Mouse (Mus musculus): ENCODE measurements around the gene Adsl. TPM values are rescaled to one million over a fixed set of nuclear protein-coding genes. Genes with fewer than 3 reads are reported as not detected.

Gene Adsl
- polyA plus RNA-seq, 1 experiment from 2014 or later = 184 TPM

- Histone ChIP-seq H3K4me1 (ENCODE audit: insufficient read depth, low read length) (no peaks in the 10 kb centered on the region), H3K27me3 (ENCODE audit: insufficient read depth, low read length) (no peaks in the 10 kb centered on the region), H3K9me3 (ENCODE audit: low read length) (no peaks in the 10 kb centered on the region), H3K27ac (ENCODE audit: low read length) (no peak overlapping the region), H3K9ac (replicated peaks; ENCODE audit: low read length) (no peak overlapping the region), H3K36me3 (ENCODE audit: insufficient read depth, low read length) (no peaks in the 10 kb centered on the region), H3K4me3 (ENCODE audit: low read length) (no peak overlapping the region), H3K4me2 (replicated peaks; ENCODE audit: low read depth, low read length) (no peak overlapping the region)
- 82% methylated on average over 4 of the region's 4 CpGs for WGBS
- ATAC-seq (ENCODE audit: low FRiP score, low TSS enrichment) = no peak
These were observed 9.7 kb upstream of the Adsl start for GRCm38 (mm10) chr15:80938615-80939014.

DNA sequence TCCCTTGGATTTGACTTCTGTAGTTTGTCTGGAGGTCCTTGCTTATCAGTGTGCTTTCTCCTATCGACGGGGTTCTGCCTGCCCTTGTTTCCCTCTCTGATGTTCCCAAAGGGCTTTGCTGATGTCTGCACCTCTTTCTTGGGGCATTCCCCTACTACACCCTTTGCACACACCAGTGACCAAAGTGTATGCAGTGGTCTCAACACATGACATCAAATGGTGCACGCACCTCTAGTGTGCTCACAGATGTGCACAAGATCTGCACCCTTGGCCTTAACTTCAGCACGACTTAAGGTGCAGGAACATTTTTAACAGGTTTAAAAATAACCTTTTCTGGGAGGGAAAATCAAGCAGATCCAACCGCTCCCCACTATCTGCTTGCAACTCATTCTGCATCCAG, 8.9 kb upstream of the Adsl start:
- Histone ChIP-seq H3K4me3 (ENCODE audit: low read length) (no peak overlapping the region), H3K9ac (replicated peaks; ENCODE audit: low read length) (no peak overlapping the region), H3K27me3 (ENCODE audit: insufficient read depth, low read length) (no peaks in the 10 kb centered on the region), H3K36me3 (ENCODE audit: insufficient read depth, low read length) (no peaks in the 10 kb centered on the region), H3K27ac (ENCODE audit: low read length) (no peak overlapping the region), H3K9me3 (ENCODE audit: low read length) (no peaks in the 10 kb centered on the region), H3K4me1 (ENCODE audit: insufficient read depth, low read length) (no peaks in the 10 kb centered on the region), H3K4me2 (replicated peaks; ENCODE audit: low read depth, low read length) (no peak overlapping the region)
- 85% methylated on average over 5 of the region's 5 CpGs for WGBS
- no peak for ATAC-seq (ENCODE audit: low FRiP score, low TSS enrichment)

DNA sequence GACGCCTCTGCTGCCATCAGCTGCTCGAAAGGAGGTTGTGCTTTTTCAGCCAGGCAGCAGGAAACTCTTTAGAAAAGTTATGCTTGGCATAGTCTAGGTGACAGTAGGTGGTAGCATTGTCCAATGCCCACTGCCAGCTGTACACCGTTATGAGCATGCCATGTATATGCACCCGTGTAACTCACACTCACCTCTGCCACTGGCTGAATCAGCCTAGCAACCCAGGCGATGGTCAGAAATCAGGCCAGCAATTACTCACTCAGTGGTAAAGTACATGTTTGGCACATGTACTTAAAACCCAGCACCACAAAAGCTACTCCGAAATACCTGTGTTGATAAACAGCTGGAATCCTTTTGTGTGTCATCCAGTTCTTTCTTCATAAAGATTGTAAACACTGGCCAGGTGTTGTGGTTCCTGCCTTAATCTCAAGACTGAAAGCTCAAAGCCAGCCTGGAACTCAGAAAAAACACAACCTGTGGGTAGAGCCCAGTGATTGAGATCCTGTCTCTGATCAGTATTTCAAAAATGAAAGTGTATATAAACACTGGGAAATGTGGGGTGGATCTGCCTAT, 6.7 kb upstream of the Adsl start:
- H3K9me3 ChIP-seq (ENCODE audit: low read length) = no peaks in the 10 kb centered on the region
- ATAC-seq (ENCODE audit: low FRiP score, low TSS enrichment) = no peak
- H3K9ac ChIP-seq (replicated peaks; ENCODE audit: low read length) = no peak overlapping the region
- no peaks in the 10 kb centered on the region for H3K4me1 ChIP-seq (ENCODE audit: insufficient read depth, low read length)
- no peak overlapping the region for H3K4me2 ChIP-seq (replicated peaks; ENCODE audit: low read depth, low read length)
- H3K27ac ChIP-seq (ENCODE audit: low read length) = no peak overlapping the region
- no peak overlapping the region for H3K4me3 ChIP-seq (ENCODE audit: low read length)
- no peaks in the 10 kb centered on the region for H3K27me3 ChIP-seq (ENCODE audit: insufficient read depth, low read length)
- H3K36me3 ChIP-seq (ENCODE audit: insufficient read depth, low read length) = no peaks in the 10 kb centered on the region
- WGBS = 90% methylated on average over 6 of the region's 6 CpGs

- no peaks in the 10 kb centered on the region for H3K9me3 ChIP-seq (ENCODE audit: low read length)
- ATAC-seq (ENCODE audit: low FRiP score, low TSS enrichment) = no peak
- no peak overlapping the region for H3K9ac ChIP-seq (replicated peaks; ENCODE audit: low read length)
- no peak overlapping the region for H3K4me3 ChIP-seq (ENCODE audit: low read length)
- H3K27me3 ChIP-seq (ENCODE audit: insufficient read depth, low read length) = no peaks in the 10 kb centered on the region
- no peak overlapping the region for H3K27ac ChIP-seq (ENCODE audit: low read length)
- 62% methylated on average over 3 of the region's 3 CpGs for WGBS
- H3K4me2 ChIP-seq (replicated peaks; ENCODE audit: low read depth, low read length) = no peak overlapping the region
- H3K36me3 ChIP-seq (ENCODE audit: insufficient read depth, low read length) = no peaks in the 10 kb centered on the region
- peaks cover 10% of the 10 kb centered on the region for H3K4me1 ChIP-seq (ENCODE audit: insufficient read depth, low read length)
These were observed 2.4 kb upstream of the Adsl start for GRCm38 (mm10) chr15:80945851-80946250.

DNA sequence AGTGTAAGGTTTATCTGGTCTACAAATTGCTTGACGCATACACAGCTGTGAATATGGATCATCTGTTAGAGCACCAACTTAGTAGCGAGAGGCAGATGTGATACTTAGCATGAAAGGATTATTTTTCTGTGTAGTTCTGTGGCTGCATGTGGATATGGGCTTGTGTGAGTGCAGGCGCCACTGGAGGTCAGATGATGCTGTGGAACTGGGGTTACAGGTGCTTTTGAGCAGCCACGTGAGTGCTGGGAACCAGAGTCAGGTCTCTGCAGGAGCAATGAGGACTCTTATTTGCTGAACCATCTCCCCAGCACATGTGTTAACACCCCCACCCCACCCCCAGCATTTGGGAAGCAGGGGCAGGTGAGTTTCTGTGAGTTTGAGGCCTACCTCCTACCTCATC, 1.1 kb downstream of the Adsl start:
- H3K4me1 ChIP-seq (ENCODE audit: insufficient read depth, low read length) = peaks cover 10% of the 10 kb centered on the region
- WGBS = 54% methylated on average over 4 of the region's 4 CpGs
- no peaks in the 10 kb centered on the region for H3K27me3 ChIP-seq (ENCODE audit: insufficient read depth, low read length)
- peak overlapping the region; percentile 85 for H3K9ac ChIP-seq (replicated peaks; ENCODE audit: low read length)
- H3K4me3 ChIP-seq (ENCODE audit: low read length) = peak overlapping the region; percentile 94
- no peaks in the 10 kb centered on the region for H3K9me3 ChIP-seq (ENCODE audit: low read length)
- no peak for ATAC-seq (ENCODE audit: low FRiP score, low TSS enrichment)
- H3K36me3 ChIP-seq (ENCODE audit: insufficient read depth, low read length) = peaks cover 24% of the 10 kb centered on the region
- no peak overlapping the region for H3K27ac ChIP-seq (ENCODE audit: low read length)
- H3K4me2 ChIP-seq (replicated peaks; ENCODE audit: low read depth, low read length) = peak overlapping the region; percentile 81

GRCm38 (mm10) chr15:80950055-80950454, 1.8 kb downstream of the Adsl start:
- 87% methylated on average over 7 of the region's 7 CpGs for WGBS
- ATAC-seq (ENCODE audit: low FRiP score, low TSS enrichment) = no peak
- H3K4me1 ChIP-seq (ENCODE audit: insufficient read depth, low read length) = peaks cover 10% of the 10 kb centered on the region
- H3K27ac ChIP-seq (ENCODE audit: low read length) = no peak overlapping the region
- H3K4me2 ChIP-seq (replicated peaks; ENCODE audit: low read depth, low read length) = 0 out of 2 replicates have a peak overlapping the region, but pooled peaks have one; percentile 81
- H3K27me3 ChIP-seq (ENCODE audit: insufficient read depth, low read length) = no peaks in the 10 kb centered on the region
- peak overlapping the region; percentile 12; the same call in 1 of the 2 replicates for H3K9ac ChIP-seq (replicated peaks; ENCODE audit: low read length)
- peaks cover 30% of the 10 kb centered on the region for H3K36me3 ChIP-seq (ENCODE audit: insufficient read depth, low read length)
- no peaks in the 10 kb centered on the region for H3K9me3 ChIP-seq (ENCODE audit: low read length)
- H3K4me3 ChIP-seq (ENCODE audit: low read length) = no peak overlapping the region

DNA sequence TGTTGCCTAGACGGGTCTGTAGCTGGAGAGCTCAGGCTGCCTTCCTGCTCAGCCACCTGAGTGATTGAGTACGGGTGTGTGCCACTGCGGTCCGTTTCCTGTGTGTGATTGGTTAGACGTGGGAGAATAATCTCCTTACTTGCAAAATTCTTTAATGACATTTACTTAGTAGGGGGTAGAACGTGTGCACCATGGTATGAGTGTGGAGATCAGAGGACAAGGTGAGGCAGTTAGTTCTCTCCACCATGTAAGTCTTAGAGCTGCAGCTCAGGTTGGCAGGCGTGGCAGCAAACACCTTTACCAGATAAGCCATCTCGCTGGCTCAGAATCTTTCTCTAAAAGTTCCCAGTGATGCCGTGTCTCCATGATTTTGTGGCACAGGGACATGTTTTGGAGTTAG, 5.7 kb downstream of the Adsl start:
- no peak overlapping the region for H3K9ac ChIP-seq (replicated peaks; ENCODE audit: low read length)
- WGBS = 86% methylated on average over 9 of the region's 9 CpGs
- H3K4me3 ChIP-seq (ENCODE audit: low read length) = no peak overlapping the region
- no peak overlapping the region for H3K4me2 ChIP-seq (replicated peaks; ENCODE audit: low read depth, low read length)
- peaks cover 10% of the 10 kb centered on the region for H3K4me1 ChIP-seq (ENCODE audit: insufficient read depth, low read length)
- H3K36me3 ChIP-seq (ENCODE audit: insufficient read depth, low read length) = peaks cover 56% of the 10 kb centered on the region
- H3K27me3 ChIP-seq (ENCODE audit: insufficient read depth, low read length) = no peaks in the 10 kb centered on the region
- no peak overlapping the region for H3K27ac ChIP-seq (ENCODE audit: low read length)
- H3K9me3 ChIP-seq (ENCODE audit: low read length) = no peaks in the 10 kb centered on the region
- ATAC-seq (ENCODE audit: low FRiP score, low TSS enrichment) = no peak

GRCm38 (mm10) chr15:80954861-80955260, 6.6 kb downstream of the Adsl start:
- H3K27me3 ChIP-seq (ENCODE audit: insufficient read depth, low read length) = no peaks in the 10 kb centered on the region
- H3K4me1 ChIP-seq (ENCODE audit: insufficient read depth, low read length) = peaks cover 2% of the 10 kb centered on the region
- H3K4me3 ChIP-seq (ENCODE audit: low read length) = no peak overlapping the region
- no peak for ATAC-seq (ENCODE audit: low FRiP score, low TSS enrichment)
- no peak overlapping the region for H3K4me2 ChIP-seq (replicated peaks; ENCODE audit: low read depth, low read length)
- WGBS = 86% methylated on average over 3 of the region's 3 CpGs
- peaks cover 59% of the 10 kb centered on the region for H3K36me3 ChIP-seq (ENCODE audit: insufficient read depth, low read length)
- no peak overlapping the region for H3K9ac ChIP-seq (replicated peaks; ENCODE audit: low read length)
- no peak overlapping the region for H3K27ac ChIP-seq (ENCODE audit: low read length)
- no peaks in the 10 kb centered on the region for H3K9me3 ChIP-seq (ENCODE audit: low read length)

GRCm38 (mm10) chr15:80955836-80956438, 7.6 kb downstream of the Adsl start:
- Histone ChIP-seq H3K9me3 (ENCODE audit: low read length) (no peaks in the 10 kb centered on the region), H3K36me3 (ENCODE audit: insufficient read depth, low read length) (peaks cover 65% of the 10 kb centered on the region), H3K27ac (ENCODE audit: low read length) (no peak overlapping the region), H3K4me2 (replicated peaks; ENCODE audit: low read depth, low read length) (no peak overlapping the region), H3K27me3 (ENCODE audit: insufficient read depth, low read length) (no peaks in the 10 kb centered on the region), H3K9ac (replicated peaks; ENCODE audit: low read length) (no peak overlapping the region), H3K4me3 (ENCODE audit: low read length) (no peak overlapping the region), H3K4me1 (ENCODE audit: insufficient read depth, low read length) (no peaks in the 10 kb centered on the region)
- WGBS = 96% methylated on average over 12 of the region's 12 CpGs
- no peak for ATAC-seq (ENCODE audit: low FRiP score, low TSS enrichment)

DNA sequence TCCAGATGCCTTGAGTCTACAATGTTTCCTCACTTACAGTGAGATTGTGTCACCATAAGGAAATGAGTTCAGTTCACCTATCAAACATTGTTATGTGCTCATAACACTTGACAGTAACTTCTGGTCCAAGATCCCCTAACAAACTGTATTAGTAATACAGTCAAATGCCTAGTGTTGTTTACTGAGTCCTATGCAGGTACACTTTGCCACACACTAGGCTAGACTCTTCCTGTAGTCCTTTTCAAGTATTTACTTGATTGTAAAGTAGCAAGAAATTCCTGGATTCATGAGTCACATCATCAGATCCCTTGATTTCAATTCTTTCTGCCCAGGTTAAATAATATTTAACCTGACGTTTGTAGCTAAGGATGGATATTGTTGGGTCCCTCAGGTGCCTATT, 21.1 kb downstream of the Adsl start:
- WGBS = 91% methylated on average over 1 of the region's 1 CpGs
- Histone ChIP-seq H3K4me1 (ENCODE audit: insufficient read depth, low read length) (no peaks in the 10 kb centered on the region), H3K4me2 (replicated peaks; ENCODE audit: low read depth, low read length) (no peak overlapping the region), H3K27me3 (ENCODE audit: insufficient read depth, low read length) (no peaks in the 10 kb centered on the region), H3K27ac (ENCODE audit: low read length) (no peak overlapping the region), H3K4me3 (ENCODE audit: low read length) (no peak overlapping the region), H3K9ac (replicated peaks; ENCODE audit: low read length) (no peak overlapping the region), H3K36me3 (ENCODE audit: insufficient read depth, low read length) (peaks cover 55% of the 10 kb centered on the region), H3K9me3 (ENCODE audit: low read length) (no peaks in the 10 kb centered on the region)
- no peak for ATAC-seq (ENCODE audit: low FRiP score, low TSS enrichment)
